Mouse (Mus musculus) small intestine, adult 2 months (tissue): ENCODE results near the gene Spg11. TPM values are rescaled to one million over a fixed set of nuclear protein-coding genes. Genes with fewer than 3 reads are reported as not detected.
"Not testable (repeated sequence)": the region's sequence is repeated elsewhere in the genome, so short reads cannot be mapped to it uniquely, and the experiment has no call there.

ENCODE experiments used
- H3K27ac ChIP-seq: fragments of 200-500 bp; 2 replicates; pipeline ENCODE4 v1.5.1; 2012; ENCODE audit warnings: low read depth, low read length, control low read depth, inconsistent platforms; ENCODE audit not compliant: insufficient read depth
- H3K27me3 ChIP-seq: fragments of 200-500 bp; 2 replicates; pipeline ENCODE4 v1.6.1; 2012; ENCODE audit warnings: mild to moderate bottlenecking, moderate library complexity, low read length, inconsistent platforms; ENCODE audit not compliant: control insufficient read depth, insufficient read depth
- H3K36me3 ChIP-seq: fragments of 200-500 bp; 2 replicates; pipeline ENCODE4 v1.6.1; 2012; ENCODE audit warnings: mild to moderate bottlenecking, low read length, control low read depth, inconsistent platforms; ENCODE audit not compliant: control insufficient read depth, insufficient read depth
- H3K4me1 ChIP-seq: fragments of 200-500 bp; 2 replicates; pipeline ENCODE4 v1.6.1; 2012; ENCODE audit warnings: low read length, inconsistent platforms, mixed read lengths; ENCODE audit not compliant: control insufficient read depth, insufficient read depth, insufficient read length
- H3K4me3 ChIP-seq: fragments of 200-500 bp; 2 replicates; pipeline ENCODE4 v1.5.1; 2012; ENCODE audit warnings: low read depth, mild to moderate bottlenecking, control low read depth, inconsistent platforms, low read length, moderate library complexity
- CTCF ChIP-seq: fragments of 200-500 bp; IDR thresholded peaks from 2 replicates; pipeline ENCODE4 v1.5.1; 2012; ENCODE audit warnings: low read depth, mild to moderate bottlenecking, control low read depth, inconsistent platforms, low read length, moderate library complexity, mixed read lengths; ENCODE audit not compliant: insufficient replicate concordance, insufficient read length; ENCODE audit errors: extremely low read depth
- POLR2A ChIP-seq: fragments of 200-500 bp; IDR thresholded peaks from 2 replicates; pipeline ENCODE4 v1.6.1; 2012; ENCODE audit warnings: low read depth, mild to moderate bottlenecking, control low read depth, inconsistent platforms, low read length, moderate library complexity
- WGBS: fragments of 180-500 bp; shearing (Covaris S2); methylation state at CpG from one replicate; pipeline ENCODE4 v1.1.7; 2018; 5-methylcytosine and 5-hydroxymethylcytosine counted together
- polyA plus RNA-seq: library from polyadenylated mRNA; depleted of rRNA; stranded (reverse); fragments of >200 nt; gene quantifications from 2 replicates; pipeline ENCODE4 v1.2.3, GENCODE M21; 2012

Spg11 gene
- polyA plus RNA-seq, 1 experiment = 7.3 TPM

GRCm38 (mm10) chr2:122126765-122127347, 8.7 kb upstream of the Spg11 start:
- H3K27me3 ChIP-seq = no peaks in the 10 kb centered on the region
- H3K4me1 ChIP-seq = no peaks in the 10 kb centered on the region
- H3K36me3 ChIP-seq = no peaks in the 10 kb centered on the region
- H3K27ac ChIP-seq = no peak overlapping the region
- no peak for TF ChIP-seq POLR2A
- no peak for TF ChIP-seq CTCF
- no peak overlapping the region for H3K4me3 ChIP-seq
- WGBS = 27% methylated on average over 5 of the region's 5 CpGs

DNA sequence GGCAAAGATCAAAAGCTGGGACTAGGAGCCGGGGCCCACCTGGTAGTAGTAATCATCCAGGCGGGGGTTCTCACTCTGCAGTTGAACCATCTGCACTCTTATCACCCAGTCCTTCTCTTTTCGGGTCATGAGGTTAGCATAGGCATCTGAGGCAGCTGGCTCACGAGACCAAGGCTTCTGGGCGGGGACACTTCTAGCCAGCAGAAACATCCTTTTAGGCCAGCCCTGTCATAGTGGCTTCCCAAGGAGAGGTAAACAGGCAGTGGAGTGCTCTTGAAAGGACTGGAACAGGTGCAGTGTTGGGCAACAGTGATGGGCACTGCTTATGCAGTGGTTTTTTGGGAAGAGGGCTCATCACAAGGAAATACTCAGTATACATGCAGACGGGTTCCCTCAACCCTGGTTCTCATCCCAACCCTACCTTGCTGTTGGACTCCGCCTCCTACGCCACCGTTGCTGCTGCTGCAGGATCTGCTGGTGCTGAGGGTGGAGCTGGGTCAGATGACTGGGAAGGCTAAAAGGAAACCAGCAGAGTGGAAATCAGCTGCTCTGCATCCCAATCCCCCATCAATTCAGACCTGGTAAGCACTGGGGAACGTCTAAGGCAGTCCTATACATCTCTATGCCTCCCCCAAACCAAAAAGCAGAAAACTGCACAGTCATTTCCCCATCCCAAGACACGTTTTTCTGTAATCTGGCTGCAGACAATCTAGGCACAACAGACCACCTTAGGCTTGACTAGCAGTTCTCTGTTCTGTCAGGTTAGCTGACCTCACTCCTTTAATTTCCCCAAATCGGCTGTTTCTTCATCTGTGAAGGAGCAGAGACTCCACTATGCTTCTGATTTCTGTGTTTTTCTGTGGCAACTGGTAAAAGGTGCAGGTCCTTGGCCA, 7.7 kb upstream of the Spg11 start:
- 43% methylated on average over 12 of the region's 12 CpGs for WGBS
- H3K27me3 ChIP-seq = no peaks in the 10 kb centered on the region
- H3K27ac ChIP-seq = no peak overlapping the region
- no peak overlapping the region for H3K4me3 ChIP-seq
- no peaks in the 10 kb centered on the region for H3K4me1 ChIP-seq
- TF ChIP-seq POLR2A (no peak), CTCF (no peak)
- H3K36me3 ChIP-seq = no peaks in the 10 kb centered on the region

GRCm38 (mm10) chr2:122116888-122117287, 1.3 kb downstream of the Spg11 start:
- no peaks in the 10 kb centered on the region for H3K4me1 ChIP-seq
- no peaks in the 10 kb centered on the region for H3K27me3 ChIP-seq
- H3K4me3 ChIP-seq = no peak overlapping the region
- H3K36me3 ChIP-seq = peaks cover 13% of the 10 kb centered on the region
- TF ChIP-seq POLR2A (no peak), CTCF (no peak)
- H3K27ac ChIP-seq = no peak overlapping the region
- WGBS = 90% methylated on average over 2 of the region's 2 CpGs

- Histone ChIP-seq H3K4me1 (no peaks in the 10 kb centered on the region), H3K27ac (no peak overlapping the region), H3K27me3 (no peaks in the 10 kb centered on the region), H3K4me3 (no peak overlapping the region), H3K36me3 (peaks cover 48% of the 10 kb centered on the region)
- WGBS = 80% methylated on average over 4 of the region's 4 CpGs
- TF ChIP-seq POLR2A (no peak), CTCF (no peak)
These were observed 8.5 kb downstream of the Spg11 start for GRCm38 (mm10) chr2:122109714-122110113.

GRCm38 (mm10) chr2:122108101-122108500, 10.1 kb downstream of the Spg11 start:
- H3K4me1 ChIP-seq = no peaks in the 10 kb centered on the region
- 86% methylated on average over 14 of the region's 14 CpGs for WGBS
- no peak overlapping the region for H3K27ac ChIP-seq
- no peaks in the 10 kb centered on the region for H3K27me3 ChIP-seq
- peaks cover 44% of the 10 kb centered on the region for H3K36me3 ChIP-seq
- TF ChIP-seq CTCF (no peak), POLR2A (no peak)
- H3K4me3 ChIP-seq = no peak overlapping the region

DNA sequence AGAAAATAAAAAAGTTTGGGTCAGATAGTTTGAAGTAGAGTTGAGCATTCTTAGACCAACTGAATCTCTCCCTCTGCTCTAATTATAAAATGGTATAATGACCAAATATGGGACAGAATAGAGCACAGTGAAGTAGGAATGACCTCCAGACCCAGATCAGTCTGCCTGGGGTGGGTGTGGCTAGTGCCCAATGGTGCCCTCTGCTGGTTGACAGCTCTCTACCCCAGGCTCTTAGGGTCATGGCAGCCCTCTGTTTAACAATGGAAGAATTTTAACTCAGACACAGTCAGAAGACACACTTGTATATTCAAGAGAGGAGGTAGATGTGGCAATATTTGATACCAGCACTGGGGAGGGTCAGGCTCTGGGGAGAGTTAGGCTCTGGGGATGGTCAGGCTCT, 16.1 kb downstream of the Spg11 start:
- no peak for TF ChIP-seq POLR2A
- TF ChIP-seq CTCF = peak; percentile 69; the same call in 1 of the 2 replicates
- H3K36me3 ChIP-seq = peaks cover 35% of the 10 kb centered on the region
- no peak overlapping the region for H3K4me3 ChIP-seq
- no peaks in the 10 kb centered on the region for H3K4me1 ChIP-seq
- no peak overlapping the region for H3K27ac ChIP-seq
- no peaks in the 10 kb centered on the region for H3K27me3 ChIP-seq

DNA sequence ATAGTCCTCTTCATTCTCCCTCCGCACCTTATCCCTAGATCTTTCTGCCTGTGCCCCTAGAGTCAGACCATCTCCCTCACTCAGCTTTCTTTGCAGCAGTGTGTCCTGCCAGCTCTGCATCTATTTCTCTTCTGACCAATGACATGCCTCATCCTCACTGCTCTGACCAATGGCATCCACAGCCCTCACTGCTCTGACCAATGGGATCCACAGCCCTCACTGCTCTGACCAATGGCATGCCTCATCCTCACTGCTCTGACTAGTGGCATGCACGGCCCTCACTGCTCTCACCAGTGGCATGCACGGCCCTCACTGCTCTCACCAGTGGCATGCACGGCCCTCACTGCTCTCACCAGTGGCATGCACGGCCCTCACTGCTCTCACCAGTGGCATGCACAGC, 20.5 kb downstream of the Spg11 start:
- not testable (repeated sequence) for H3K27me3 ChIP-seq, H3K4me3 ChIP-seq, H3K27ac ChIP-seq, H3K4me1 ChIP-seq
- WGBS = 87% methylated on average over 5 of the region's 5 CpGs
- H3K36me3 ChIP-seq = peaks cover 53% of the 10 kb centered on the region

DNA sequence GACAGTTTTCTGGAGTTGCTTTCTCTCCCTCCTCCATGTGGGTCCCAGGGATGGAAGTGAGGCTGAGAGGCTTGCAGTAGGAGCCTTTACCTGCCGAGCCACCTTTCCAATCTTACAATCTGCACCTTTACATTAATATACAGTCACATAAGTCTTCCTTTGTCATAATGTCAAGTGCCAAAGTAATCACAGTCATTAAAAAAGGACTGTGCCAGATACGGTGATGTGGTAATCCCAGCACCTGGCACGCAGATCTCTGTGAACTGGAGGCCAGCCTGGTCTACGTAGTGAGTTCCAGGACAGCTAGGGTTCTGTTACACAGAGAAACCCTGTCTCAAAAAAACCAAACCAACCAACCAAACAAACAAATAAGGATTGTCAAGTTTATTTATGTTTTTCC, 24.3 kb downstream of the Spg11 start:
- Histone ChIP-seq H3K27ac (no peak overlapping the region), H3K4me1 (no peaks in the 10 kb centered on the region), H3K4me3 (no peak overlapping the region), H3K36me3 (peaks cover 55% of the 10 kb centered on the region), H3K27me3 (no peaks in the 10 kb centered on the region)
- TF ChIP-seq POLR2A (no peak), CTCF (no peak)
- 36% methylated on average over 4 of the region's 4 CpGs for WGBS
